Comparison of ENCODE assay signal across 10 mouse cellular contexts in the genomic region with DNA sequence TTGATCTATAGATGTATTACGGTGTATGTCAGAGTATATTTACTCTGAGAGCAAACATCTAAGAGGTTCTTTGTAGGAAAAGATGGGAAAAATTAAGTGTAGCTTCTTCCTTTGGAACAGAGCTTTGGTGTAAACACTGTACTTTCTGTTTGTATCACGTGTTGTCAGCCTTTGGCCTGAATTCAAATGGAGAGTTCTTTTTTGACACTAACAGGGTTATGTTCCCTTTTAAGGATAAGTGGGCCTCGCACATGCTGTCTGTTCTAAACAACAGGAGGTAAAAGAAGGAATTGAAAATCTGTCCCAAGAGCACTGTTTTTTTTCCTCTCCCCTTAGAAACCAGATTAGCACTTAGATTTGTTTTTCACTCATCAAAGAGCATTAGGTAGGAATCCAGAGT.
DNase-seq lines count a peak whose midpoint lies in the region; ATAC-seq and TF ChIP-seq lines count a peak whose summit lies in the region.
"Had no signal": no experiment of that assay in that cellular context is flagged by ENCODE, and none has a peak within 500 bp of the region (broad histone marks: within the 10 kb centered on the region; RNA-seq: fewer than 3 reads in every experiment).

No protein-coding gene starts in this region.

- TF ChIP-seq CTCF in bone marrow macrophage, adult 2 months (IDR thresholded peaks at IDR 0.05; ENCODE audit: low read depth, low read length), result no peak
- TF ChIP-seq CTCF in left cerebral cortex, adult 2 months (IDR thresholded peaks at IDR 0.05), result no peak

- peak; percentile 67 for DNase-seq in kidney, adult 9 months
- DNase-seq in kidney, adult 18-20 months, result no peak
- peak; percentile 33 to 47 for DNase-seq in heart, adult 9 months (ENCODE audit: low spot score in 2 of 2)
- DNase-seq in lung, postnatal 14 days, result peak; percentile 19
- DNase-seq in left cerebral cortex, adult 2 months (ENCODE audit: extremely low spot score in 1 of 2, low spot score in 2 of 2), result no peak
- DNase-seq: cerebellum, postnatal 10 days; right cerebral cortex, postnatal 14 days; thymus, postnatal 36 days had no signal

- intact Hi-C loops in left cerebral cortex, adult 2 months (cut with DNase I), result no loop called here

- no peak for TF ChIP-seq POLR2A in bone marrow macrophage, adult 2 months (IDR thresholded peaks at IDR 0.05; ENCODE audit: borderline replicate concordance, low read depth, low read length)

- ATAC-seq in megakaryocyte, adult 5-6 weeks (ENCODE audit: poor library complexity, severe bottlenecking), result no peak

- no peaks in the 10 kb centered on the region for H3K4me1 ChIP-seq in bone marrow macrophage, adult 2 months (ENCODE audit: control insufficient read depth, insufficient read depth, low read length)

- H3K27ac ChIP-seq in bone marrow macrophage, adult 2 months (ENCODE audit: insufficient read depth, low read depth, low read length), result peak overlapping the region; percentile 58
- H3K27ac ChIP-seq in left cerebral cortex, adult 2 months, result no peak overlapping the region

- H3K4me3 ChIP-seq in bone marrow macrophage, adult 2 months (ENCODE audit: insufficient read depth, low read length), result no peak overlapping the region
- no peak overlapping the region for H3K4me3 ChIP-seq in left cerebral cortex, adult 2 months

Comparison
In these comparisons a context has a peak if more than half of its experiments do, and no peak if none do; other contexts are left out.
1. DNase-seq: peak in kidney, adult 9 months (single experiment), heart, adult 9 months (2 of 2) and lung, postnatal 14 days (single experiment); none in kidney, adult 18-20 months (single experiment) and left cerebral cortex, adult 2 months (0 of 2).